In genomic region chr1:56976825-56977104, GRCm38 (mm10) we compare ENCODE assay signal across 8 mouse cellular contexts. TPM values are rescaled to one million over a fixed set of nuclear protein-coding genes. Genes with fewer than 3 reads are reported as not detected.
DNase-seq lines count a peak whose midpoint lies in the region; ATAC-seq lines count a peak whose summit lies in the region.

No protein-coding gene starts in this region.

- intact Hi-C loops in heart, postnatal 36 days (cut with DNase I) = loop anchor here (5.0 to 10.0 kb wide), 4 partner anchors 231 to 1742 kb away; partner anchors contain the start of gene Mars2

- H3K27ac ChIP-seq in heart, embryonic 12.5 days (ENCODE audit: poor library complexity, severe bottlenecking) = no peak overlapping the region
- H3K27ac ChIP-seq in hindbrain, embryonic 13.5 days = no peak overlapping the region
- H3K27ac ChIP-seq in midbrain, embryonic 12.5 days (replicated peaks) = no peak overlapping the region

- ATAC-seq in heart, embryonic 12.5 days (ENCODE audit: insufficient number of reproducible peaks, low FRiP score) = no peak
- ATAC-seq in hindbrain, embryonic 13.5 days (ENCODE audit: low FRiP score) = no peak
- ATAC-seq in midbrain, embryonic 12.5 days (ENCODE audit: low FRiP score, low read depth) = no peak
- no peak for ATAC-seq in activated CD4-positive, CD25-positive, alpha-beta regulatory T cell, adult 4 months

- no peaks in the 10 kb centered on the region for H3K36me3 ChIP-seq in heart, embryonic 12.5 days
- H3K36me3 ChIP-seq in hindbrain, embryonic 13.5 days = no peaks in the 10 kb centered on the region
- no peaks in the 10 kb centered on the region for H3K36me3 ChIP-seq in midbrain, embryonic 12.5 days

- H3K4me1 ChIP-seq in heart, embryonic 12.5 days (replicated peaks) = peaks cover 27% of the 10 kb centered on the region
- H3K4me1 ChIP-seq in hindbrain, embryonic 13.5 days (replicated peaks) = peaks cover 35% of the 10 kb centered on the region
- H3K4me1 ChIP-seq in midbrain, embryonic 12.5 days = peaks cover 24% of the 10 kb centered on the region

- WGBS in heart, embryonic 12.5 days = 1% methylated on average over 11 of the region's 11 CpGs
- under 1% methylated on average over 11 of the region's 11 CpGs for WGBS in hindbrain, embryonic 13.5 days
- 2% methylated on average over 11 of the region's 11 CpGs for WGBS in midbrain, embryonic 12.5 days

- H3K4me3 ChIP-seq in heart, embryonic 12.5 days = peak overlapping the region; percentile 38
- peak overlapping the region; percentile 28 for H3K4me3 ChIP-seq in hindbrain, embryonic 13.5 days
- peak overlapping the region; percentile 28 for H3K4me3 ChIP-seq in midbrain, embryonic 12.5 days

- no peak overlapping the region for H3K9ac ChIP-seq in heart, embryonic 12.5 days
- H3K9ac ChIP-seq in hindbrain, embryonic 13.5 days = no peak overlapping the region
- H3K9ac ChIP-seq in midbrain, embryonic 12.5 days (replicated peaks) = no peak overlapping the region

- peak overlapping the region; percentile 59 for H3K4me2 ChIP-seq in heart, embryonic 12.5 days
- H3K4me2 ChIP-seq in hindbrain, embryonic 13.5 days = peak overlapping the region; percentile 52
- peak overlapping the region; percentile 44 for H3K4me2 ChIP-seq in midbrain, embryonic 12.5 days (replicated peaks)

- peaks cover 58% of the 10 kb centered on the region for H3K27me3 ChIP-seq in heart, embryonic 12.5 days (replicated peaks)
- H3K27me3 ChIP-seq in hindbrain, embryonic 13.5 days = peaks cover 66% of the 10 kb centered on the region
- peaks cover 66% of the 10 kb centered on the region for H3K27me3 ChIP-seq in midbrain, embryonic 12.5 days

- DNase-seq in heart, postnatal 36 days = no peak
- DNase-seq in R1 (ENCODE audit: low read depth, low spot score) = peak; percentile 16
- no peak for DNase-seq in ovary, postnatal 36 days (ENCODE audit: low spot score)
- no peak for DNase-seq in frontal cortex, postnatal 10 days (ENCODE audit: low spot score in 2 of 2)

- H3K9me3 ChIP-seq in heart, embryonic 12.5 days (replicated peaks) = no peaks in the 10 kb centered on the region; the same call in 1 of the 2 replicates
- no peaks in the 10 kb centered on the region for H3K9me3 ChIP-seq in hindbrain, embryonic 13.5 days
- H3K9me3 ChIP-seq in midbrain, embryonic 12.5 days = no peaks in the 10 kb centered on the region

RNA-seq across cellular contexts. Expression of gene Satb2, which starts 1.7 kb away (rescaled TPM):
- 0.10 and 0.22 TPM in 2 replicates for polyA plus RNA-seq in heart, embryonic 12.5 days (2016; fragmentation: Nextera tagmentation; extraction: Ambion mirVana)
- total RNA-seq in heart, postnatal 36 days (2021) = under 1 TPM; 0.35 to 0.36 TPM
- polyA plus RNA-seq in hindbrain, embryonic 13.5 days (2015; fragmentation: Nextera tagmentation; extraction: Ambion mirVana) = 0.87 and 1.1 TPM in 2 replicates
- polyA plus RNA-seq in midbrain, embryonic 12.5 days (2016; fragmentation: Nextera tagmentation; extraction: Ambion mirVana) = 0.99 and 1.2 TPM in 2 replicates
- polyA plus RNA-seq in activated CD4-positive, CD25-positive, alpha-beta regulatory T cell, adult 4 months (2017; shearing (Covaris generic)) = under 1 TPM; 0.09 to 0.13 TPM
